Mouse (Mus musculus) 416B (cell line): ENCODE data around the gene Ankrd16.

ENCODE experiments used
- DNase-seq: peaks from one replicate; pipeline ENCODE4 v3.0.0; 2011; ENCODE audit warnings: low read depth

The Ankrd16 gene

DNA sequence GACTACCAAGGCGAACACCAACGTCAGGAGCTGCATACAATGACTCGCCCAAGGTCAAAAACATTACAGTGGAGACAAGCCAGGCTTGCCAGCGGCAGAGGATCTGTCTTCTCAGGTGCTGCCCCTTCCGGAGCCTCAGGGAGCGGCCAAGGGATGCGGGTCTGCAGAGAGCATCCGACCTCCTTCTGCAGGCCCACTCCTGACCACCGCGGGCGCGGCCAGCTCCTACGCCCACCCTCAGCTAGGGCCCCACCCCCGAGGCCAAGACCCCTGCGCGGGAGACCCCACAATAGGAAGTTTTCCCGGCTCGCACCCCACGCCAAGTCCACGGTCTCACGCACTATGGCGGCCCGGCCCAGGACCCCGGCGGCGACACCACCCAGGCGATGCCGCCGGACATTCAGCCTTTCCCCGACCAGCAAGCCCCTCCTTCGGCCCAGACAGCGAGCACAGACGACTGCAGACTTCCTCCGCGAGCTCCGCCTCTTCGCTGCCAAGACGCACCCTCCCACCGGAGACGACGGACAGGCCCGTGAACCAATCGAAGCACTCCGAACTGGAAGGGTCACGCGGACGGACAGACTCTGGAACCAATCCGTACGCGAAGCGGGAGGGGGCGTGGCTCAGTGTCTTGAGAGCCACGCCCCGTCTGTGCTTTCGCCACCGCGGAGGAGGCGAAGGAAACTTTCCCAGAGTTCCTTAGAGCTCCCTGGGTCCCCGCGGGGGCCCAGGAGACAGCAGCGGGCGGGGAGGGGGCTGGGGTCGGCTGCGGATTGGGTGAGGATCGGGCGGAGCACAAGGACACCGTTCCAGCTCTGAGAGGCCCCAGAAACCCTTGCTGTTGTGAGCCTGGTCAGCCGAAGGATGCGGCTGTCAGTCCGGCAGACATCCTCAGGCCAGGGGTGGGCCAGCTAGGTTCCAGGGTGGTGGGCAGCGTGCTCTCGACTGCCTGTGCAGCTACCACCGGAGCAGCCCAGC, at the start of gene Ankrd16, which contains the start of gene Fbh1:
Ankrd16 (plus strand) TSS at position 786 of the 978 bp plus-strand sequence.
Fbh1 (minus strand) TSS at position 492 of the 978 bp plus-strand sequence.
- DNase-seq, result peak; percentile 100

- DNase-seq, result peak; percentile 14
Observed at GRCm38 (mm10) chr2:11729091-11729490, 48.6 kb upstream of the Ankrd16 start.

GRCm38 (mm10) chr2:11732978-11733377, 44.7 kb upstream of the Ankrd16 start:
- no peak for DNase-seq

DNA sequence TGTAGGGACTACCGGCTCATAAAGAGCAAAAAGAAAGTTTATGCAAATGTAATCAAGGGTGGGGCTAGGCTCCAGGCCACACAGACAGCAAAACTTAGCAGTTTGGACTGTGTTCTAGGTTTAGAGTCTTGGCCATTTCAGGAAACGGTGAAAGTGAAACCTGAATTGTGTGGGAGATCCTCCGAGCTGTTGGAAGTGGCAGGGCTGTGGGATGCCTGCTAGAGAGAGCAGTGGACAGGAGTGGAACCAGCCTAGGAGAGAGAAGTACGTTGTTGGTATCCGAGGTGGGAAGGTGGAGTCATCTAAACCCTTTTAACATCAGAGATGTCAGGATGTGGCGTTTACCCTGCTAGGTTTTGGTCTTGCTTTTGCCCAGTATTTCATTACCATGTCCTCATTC, 41.8 kb upstream of the Ankrd16 start:
- no peak for DNase-seq

DNA sequence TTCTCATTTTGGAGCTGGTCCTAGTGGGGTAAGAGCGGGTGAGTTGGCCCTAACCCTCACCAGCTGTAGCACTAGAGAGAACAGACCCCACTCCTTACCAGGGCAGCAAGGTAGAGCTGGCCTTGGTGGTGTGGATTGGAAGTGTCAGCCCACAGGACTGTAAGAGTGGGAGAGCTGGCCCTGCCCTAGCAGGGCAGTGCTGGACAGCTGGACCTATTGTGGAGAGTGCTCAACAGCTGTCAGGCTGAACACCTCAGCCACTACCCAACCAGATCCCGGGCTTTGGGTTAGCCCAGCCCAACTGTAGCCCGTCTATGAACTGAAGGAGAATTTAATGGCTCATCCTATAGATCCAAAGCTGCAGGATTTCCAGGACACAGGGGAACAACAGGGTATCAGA, 38.9 kb upstream of the Ankrd16 start:
- no peak for DNase-seq

GRCm38 (mm10) chr2:11739516-11740051, 38.1 kb upstream of the Ankrd16 start:
- peak; percentile 81 for DNase-seq

DNA sequence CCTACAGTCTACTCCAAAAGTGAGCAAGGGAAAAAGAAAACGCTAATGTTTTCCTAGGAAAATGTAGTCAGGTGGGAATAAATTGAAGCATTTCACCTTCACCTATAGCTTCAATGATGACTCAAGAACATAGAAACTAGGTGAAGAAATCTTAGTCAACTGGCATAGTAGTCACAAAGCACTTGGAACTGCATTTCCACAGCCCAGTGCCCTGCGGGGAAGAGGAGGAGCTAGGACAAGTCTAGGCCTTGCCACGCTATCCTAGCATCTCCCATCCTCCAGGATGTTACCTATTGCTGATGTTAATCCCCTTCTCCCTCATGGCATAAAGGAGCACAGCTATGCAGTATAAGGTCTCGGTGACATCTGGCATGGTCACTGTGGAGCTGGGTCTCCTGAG, 15.1 kb upstream of the Ankrd16 start:
- no peak for DNase-seq

GRCm38 (mm10) chr2:11765694-11766093, 12.0 kb upstream of the Ankrd16 start:
- DNase-seq, result no peak

- DNase-seq, result no peak
Observed at GRCm38 (mm10) chr2:11766485-11767160, 11.1 kb upstream of the Ankrd16 start.

DNA sequence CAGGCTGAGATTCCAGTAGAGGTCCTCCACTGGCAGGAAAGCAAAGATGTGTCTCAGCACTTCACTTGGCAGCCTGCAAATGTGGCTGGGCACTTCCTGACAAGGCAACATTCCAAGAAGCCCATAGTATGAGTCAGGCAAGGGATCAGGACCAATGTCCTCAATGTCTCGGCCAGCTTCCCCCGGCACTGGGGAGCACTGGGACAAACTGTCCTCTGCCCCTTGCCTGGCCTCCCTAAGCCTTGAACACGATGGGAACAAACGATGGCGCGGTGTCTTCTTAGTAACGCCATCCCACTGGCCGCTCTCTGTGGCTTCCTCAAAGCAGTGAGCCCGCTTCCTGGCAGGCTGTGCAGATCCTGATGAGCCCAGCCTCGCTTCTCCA, 10.5 kb upstream of the Ankrd16 start:
- no peak for DNase-seq

DNA sequence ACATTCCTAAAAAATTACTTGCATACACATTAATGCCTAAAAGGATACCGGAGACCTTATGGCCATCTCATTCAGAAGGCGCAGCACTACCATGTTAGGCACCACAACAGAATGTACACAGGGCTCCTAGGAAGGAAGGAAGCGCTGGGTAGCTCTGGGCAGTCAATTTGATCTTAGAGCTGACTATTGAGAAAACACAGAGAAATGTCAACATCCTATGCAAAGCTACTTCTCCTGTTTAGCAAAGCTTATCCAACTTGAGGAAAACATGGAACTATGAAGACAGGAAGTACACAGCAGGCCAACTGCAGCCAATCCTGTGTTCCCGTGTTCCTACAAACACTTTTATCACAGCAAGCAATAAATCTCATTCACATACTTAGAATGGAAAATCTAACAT, 6.0 kb upstream of the Ankrd16 start:
- DNase-seq, result peak; percentile 12

- DNase-seq, result no peak
Observed at GRCm38 (mm10) chr2:11772401-11772800, 5.3 kb upstream of the Ankrd16 start.

DNA sequence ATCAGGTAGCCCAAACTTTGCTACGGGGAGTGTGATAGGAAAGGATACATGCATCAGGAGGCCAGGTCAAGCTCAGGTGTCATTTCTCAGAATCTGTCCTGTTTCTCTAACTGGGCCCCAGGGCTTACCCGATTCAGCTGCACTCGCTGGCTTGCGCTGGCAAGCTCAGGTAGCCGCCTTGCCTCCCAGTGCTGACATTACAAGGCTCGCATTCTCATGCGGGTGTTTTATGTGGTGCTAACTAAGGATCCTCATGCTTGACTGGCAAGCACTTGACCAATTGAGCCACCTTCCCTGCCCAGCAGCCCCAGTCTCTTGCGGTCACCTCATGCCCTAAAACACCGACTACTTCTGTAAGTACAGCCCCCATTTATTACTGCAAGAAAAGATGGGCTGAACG, 3.2 kb upstream of the Ankrd16 start:
- no peak for DNase-seq

DNA sequence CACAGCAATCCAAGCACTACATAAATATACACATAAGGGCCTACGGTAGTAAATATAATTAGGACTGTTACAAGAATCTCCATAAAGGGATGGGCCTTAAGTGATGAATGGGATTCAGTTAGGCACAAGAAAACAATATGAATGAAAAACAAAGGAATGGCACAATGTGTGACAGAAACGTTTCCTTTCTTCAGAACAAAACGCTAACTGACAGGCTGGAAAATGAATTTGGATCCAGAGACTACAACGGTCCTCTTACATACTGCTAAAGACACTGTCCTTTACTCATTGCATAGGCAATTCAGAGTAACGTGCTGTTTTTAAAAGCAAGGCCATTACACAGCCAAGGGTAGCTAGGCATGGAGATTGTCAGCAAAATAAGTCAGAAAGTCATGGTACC, 2.6 kb upstream of the Ankrd16 start:
- DNase-seq, result no peak

DNA sequence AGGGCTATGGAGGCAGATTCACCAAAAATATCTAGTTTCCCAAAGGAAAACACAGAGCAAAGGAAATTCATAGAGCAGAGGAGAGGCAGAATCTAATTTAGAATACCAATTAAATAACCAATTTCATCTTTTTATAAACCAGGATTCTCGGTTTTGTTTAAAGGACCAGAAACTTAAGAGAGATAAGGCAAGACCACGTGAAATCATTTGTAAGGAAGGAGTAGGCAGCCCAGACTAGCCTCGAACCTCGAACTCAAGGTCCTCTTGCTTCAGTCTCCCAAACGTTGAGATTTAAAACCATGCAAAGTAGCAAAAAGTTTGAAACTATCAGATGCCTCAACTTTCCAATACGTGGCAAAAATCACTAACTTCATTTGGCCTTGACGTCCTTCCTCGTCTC, 1.3 kb upstream of the Ankrd16 start:
- DNase-seq, result peak; percentile 21

DNA sequence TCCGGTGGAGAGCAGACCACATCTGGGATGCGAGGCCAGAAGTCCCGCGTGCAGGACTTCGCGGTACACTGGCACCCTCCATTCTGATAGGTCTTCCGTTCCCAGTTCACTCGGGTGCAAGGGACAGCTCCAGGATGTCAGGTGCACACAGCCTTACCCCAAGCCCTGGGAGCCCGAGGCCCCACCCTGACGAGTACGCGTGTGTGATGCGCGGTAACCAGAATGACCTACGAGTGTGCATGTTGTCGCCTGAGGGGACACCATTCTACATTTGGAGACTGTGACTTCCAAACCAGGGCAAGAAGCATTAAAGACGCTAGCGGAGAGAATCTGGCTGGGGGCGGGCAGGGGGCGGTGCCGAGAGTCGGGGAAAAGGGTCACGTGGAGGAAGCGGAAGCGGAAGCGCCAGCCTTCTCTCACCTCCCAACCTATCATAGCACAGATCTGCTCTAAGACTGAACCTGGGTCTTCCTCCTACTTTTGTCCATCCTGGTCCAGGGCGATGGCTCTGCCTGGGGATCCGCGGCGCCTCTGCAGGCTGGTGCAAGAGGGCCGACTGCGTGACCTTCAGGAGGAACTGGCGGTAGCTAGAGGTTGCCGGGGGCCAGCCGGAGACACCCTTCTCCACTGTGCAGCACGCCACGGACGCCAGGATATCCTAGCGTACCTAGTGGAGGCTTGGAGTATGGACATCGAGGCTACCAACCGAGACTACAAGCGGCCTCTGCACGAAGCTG, 579 bp downstream of the Ankrd16 start:
- peak; percentile 94 for DNase-seq

- no peak for DNase-seq
Observed at GRCm38 (mm10) chr2:11784159-11784558, 6.5 kb downstream of the Ankrd16 start.

GRCm38 (mm10) chr2:11794668-11795067, 17.0 kb downstream of the Ankrd16 start:
- no peak for DNase-seq

GRCm38 (mm10) chr2:11797930-11798364, 20.3 kb downstream of the Ankrd16 start:
- DNase-seq, result peak; percentile 37

DNA sequence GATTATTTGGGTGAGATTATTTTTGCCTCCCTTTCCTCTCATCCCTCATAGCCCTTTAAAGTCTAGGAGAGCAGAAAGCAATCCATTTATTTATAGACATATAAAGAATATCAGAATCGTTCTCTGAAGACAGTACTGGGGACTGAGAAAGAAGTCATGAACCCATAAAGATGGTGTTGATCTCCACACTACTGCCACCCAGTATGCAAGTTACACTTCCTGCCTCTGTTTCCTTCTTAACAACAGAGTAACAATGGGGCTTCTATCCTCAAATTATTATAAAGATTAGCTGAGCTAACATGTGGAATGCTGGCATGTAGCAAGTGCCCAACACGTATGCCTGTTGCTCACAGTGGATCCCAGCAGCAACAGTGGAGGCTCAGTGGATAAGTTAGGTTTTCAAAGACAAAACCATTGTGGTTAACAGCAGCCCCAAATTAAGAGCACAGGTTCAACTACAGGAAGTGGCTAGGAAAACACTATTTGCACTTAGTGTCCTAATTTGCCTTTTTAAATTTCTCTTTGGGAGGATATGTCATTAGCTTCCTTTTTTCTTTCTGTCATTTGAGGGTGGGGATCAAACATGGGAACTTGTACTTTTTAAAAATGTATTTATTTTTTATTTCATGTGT, 23.7 kb downstream of the Ankrd16 start:
- DNase-seq, result no peak
